20 mouse cellular contexts compared by ENCODE assay signal in the genomic region with DNA sequence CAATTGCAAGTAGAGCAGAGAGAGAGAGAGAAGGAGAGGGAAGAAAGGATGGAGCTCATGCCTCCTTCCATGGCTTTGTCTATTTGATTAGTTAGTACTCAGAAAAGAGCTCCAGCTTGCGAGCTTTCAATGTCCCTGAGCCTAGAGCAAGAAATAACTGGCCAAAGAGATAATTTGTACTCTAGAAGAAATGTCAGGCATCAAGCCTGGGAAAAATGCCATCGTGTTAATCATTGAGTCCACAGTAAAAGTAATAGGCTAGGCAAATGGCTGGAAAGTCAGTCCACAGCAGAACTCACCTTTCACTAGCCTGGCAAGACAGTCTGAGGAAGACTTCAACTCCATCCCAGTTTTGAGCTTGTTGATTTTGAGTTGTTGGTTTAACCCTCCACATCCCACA.
"Had no signal": no experiment of that assay in that cellular context is flagged by ENCODE, and none has a peak within 500 bp of the region (broad histone marks: within the 10 kb centered on the region; RNA-seq: fewer than 3 reads in every experiment).

No protein-coding gene starts in this region.

- H3K4me1 ChIP-seq: limb, embryonic 10.5 days; limb, embryonic 13.5 days; midbrain, embryonic 12.5 days; midbrain, embryonic 15.5 days; neural tube, embryonic 12.5 days; neural tube, embryonic 15.5 days had no signal

- H3K4me3 ChIP-seq: limb, embryonic 10.5 days; limb, embryonic 13.5 days; midbrain, embryonic 12.5 days; midbrain, embryonic 15.5 days; neural tube, embryonic 12.5 days; neural tube, embryonic 15.5 days had no signal

- H3K9me3 ChIP-seq: limb, embryonic 10.5 days; limb, embryonic 13.5 days; midbrain, embryonic 12.5 days; midbrain, embryonic 15.5 days; neural tube, embryonic 12.5 days; neural tube, embryonic 15.5 days had no signal

- H3K36me3 ChIP-seq: limb, embryonic 10.5 days; limb, embryonic 13.5 days; midbrain, embryonic 12.5 days; midbrain, embryonic 15.5 days; neural tube, embryonic 12.5 days; neural tube, embryonic 15.5 days had no signal

- DNase-seq: liver; liver, postnatal 0 days; lung, embryonic 14.5 days; right cerebral cortex, adult 18-20 months; right cerebral cortex, postnatal 14 days; right cerebral cortex, postnatal 4 days; thymus, adult 2 months; thymus, postnatal 14 days had no signal

- H3K4me2 ChIP-seq: limb, embryonic 13.5 days; lung, embryonic 14.5 days; midbrain, embryonic 12.5 days; midbrain, embryonic 15.5 days; neural tube, embryonic 12.5 days; neural tube, embryonic 15.5 days had no signal

- H3K27ac ChIP-seq: limb, embryonic 10.5 days; limb, embryonic 13.5 days; liver, embryonic 14.5 days; macrophage; midbrain, embryonic 12.5 days; midbrain, embryonic 15.5 days; neural tube, embryonic 12.5 days; neural tube, embryonic 15.5 days; stomach, postnatal 0 days had no signal

- H3K9ac ChIP-seq: limb, embryonic 13.5 days; liver, embryonic 14.5 days; liver, postnatal 0 days; lung, embryonic 14.5 days; midbrain, embryonic 12.5 days; midbrain, embryonic 15.5 days; neural tube, embryonic 12.5 days; neural tube, embryonic 15.5 days had no signal

- H3K27me3 ChIP-seq: limb, embryonic 13.5 days; midbrain, embryonic 12.5 days; midbrain, embryonic 15.5 days; neural tube, embryonic 12.5 days; neural tube, embryonic 15.5 days had no signal

- ATAC-seq: inflammation-experienced regulatory T-cells, adult 6 months; intestine, embryonic 16.5 days; liver, postnatal 0 days; lung, postnatal 0 days; midbrain, embryonic 15.5 days had no signal
